Mouse (Mus musculus) spleen, adult 2 months (tissue): ENCODE data around the gene Ehbp1l1.

Experiments
- CTCF ChIP-seq: fragments of 200-500 bp; IDR thresholded peaks from 2 replicates; pipeline ENCODE4 v1.5.1; 2011; ENCODE audit warnings: mild to moderate bottlenecking, inconsistent platforms; ENCODE audit not compliant: insufficient read depth, insufficient read length, insufficient replicate concordance; ENCODE audit errors: extremely low read depth
- POLR2A ChIP-seq: fragments of 200-500 bp; IDR thresholded peaks from 2 replicates; pipeline ENCODE4 v1.6.1; 2011; ENCODE audit warnings: low read depth, low read length, inconsistent platforms

DNA sequence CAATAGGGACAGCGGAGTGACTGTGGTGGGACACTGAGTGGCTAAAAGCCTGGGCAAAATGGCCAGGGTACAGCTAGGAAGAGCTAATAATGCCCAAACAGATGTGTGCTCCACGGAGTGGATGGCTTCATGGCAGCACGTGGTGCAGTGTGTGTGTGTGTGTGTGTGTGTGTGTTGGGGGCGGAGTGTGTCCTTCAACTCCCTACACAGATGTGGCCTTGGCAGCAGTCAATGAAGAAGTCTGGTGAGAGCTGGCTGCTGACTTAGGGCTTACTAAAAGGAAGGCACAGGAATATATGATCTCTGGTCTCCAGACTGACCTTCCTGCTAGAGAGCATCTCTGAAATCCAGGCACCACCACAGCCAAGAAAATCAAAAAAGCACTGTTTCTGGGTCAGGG, 57.7 kb downstream of the Ehbp1l1 start:
- TF ChIP-seq POLR2A = no peak
- TF ChIP-seq CTCF = no peak
